Mouse (Mus musculus) right cerebral cortex, postnatal 25 days (tissue): ENCODE results near the gene Sh2d4b.

Experiments used
- DNase-seq: peaks from one replicate; pipeline ENCODE4 v3.0.0; 2022

Gene Sh2d4b

GRCm38 (mm10) chr14:40902307-40903055, 9.4 kb upstream of the Sh2d4b start:
- DNase-seq: no peak

- DNase-seq: no peak
Observed at GRCm38 (mm10) chr14:40900267-40900666, 7.2 kb upstream of the Sh2d4b start.

GRCm38 (mm10) chr14:40897916-40898315, 4.8 kb upstream of the Sh2d4b start:
- no peak for DNase-seq

GRCm38 (mm10) chr14:40895681-40896080, 2.6 kb upstream of the Sh2d4b start:
- DNase-seq: no peak

GRCm38 (mm10) chr14:40894576-40895247, 1.6 kb upstream of the Sh2d4b start:
- peak; percentile 83 for DNase-seq

- no peak for DNase-seq
Observed at GRCm38 (mm10) chr14:40893884-40894283, 818 bp upstream of the Sh2d4b start.

- no peak for DNase-seq
Observed at GRCm38 (mm10) chr14:40892326-40892825, 690 bp downstream of the Sh2d4b start.

- DNase-seq: no peak
Observed at GRCm38 (mm10) chr14:40891506-40891905, 1.6 kb downstream of the Sh2d4b start.

- no peak for DNase-seq
Observed at GRCm38 (mm10) chr14:40889704-40890103, 3.4 kb downstream of the Sh2d4b start.

GRCm38 (mm10) chr14:40889181-40889580, 3.9 kb downstream of the Sh2d4b start:
- DNase-seq: no peak

- DNase-seq: no peak
Observed at GRCm38 (mm10) chr14:40886428-40887202, 6.5 kb downstream of the Sh2d4b start.

GRCm38 (mm10) chr14:40885752-40886151, 7.3 kb downstream of the Sh2d4b start:
- DNase-seq: no peak

GRCm38 (mm10) chr14:40885225-40885624, 7.8 kb downstream of the Sh2d4b start:
- peak; percentile 43 for DNase-seq

- DNase-seq: no peak
Observed at GRCm38 (mm10) chr14:40874565-40874964, 18.5 kb downstream of the Sh2d4b start.

GRCm38 (mm10) chr14:40873961-40874360, 19.1 kb downstream of the Sh2d4b start:
- DNase-seq: no peak

- DNase-seq: no peak
Observed at GRCm38 (mm10) chr14:40870598-40870997, 22.5 kb downstream of the Sh2d4b start.

- no peak for DNase-seq
Observed at GRCm38 (mm10) chr14:40864811-40865514, 28.1 kb downstream of the Sh2d4b start.

GRCm38 (mm10) chr14:40863659-40864058, 29.4 kb downstream of the Sh2d4b start:
- no peak for DNase-seq

GRCm38 (mm10) chr14:40863022-40863421, 30.0 kb downstream of the Sh2d4b start:
- DNase-seq: no peak

GRCm38 (mm10) chr14:40852978-40853377, 40.1 kb downstream of the Sh2d4b start:
- DNase-seq: no peak

GRCm38 (mm10) chr14:40837397-40837796, 55.7 kb downstream of the Sh2d4b start:
- DNase-seq: no peak

GRCm38 (mm10) chr14:40830505-40830904, 62.6 kb downstream of the Sh2d4b start:
- no peak for DNase-seq

GRCm38 (mm10) chr14:40830094-40830493, 63.0 kb downstream of the Sh2d4b start:
- DNase-seq: no peak
